Mouse (Mus musculus): ENCODE measurements around the gene F12. TPM values are rescaled to one million over a fixed set of nuclear protein-coding genes. Genes with fewer than 3 reads are reported as not detected.

F12 gene
- polyA plus RNA-seq, 1 experiment from 2014 or later = not detected

GRCm38 (mm10) chr13:55375877-55376276 is 50.7 kb downstream of the F12 start:
- H3K4me1 ChIP-seq (replicated peaks; ENCODE audit: control insufficient read depth, insufficient read depth, low read length) = 0 out of 2 replicates have a peak, but pooled peaks cover 2% of the 10 kb centered on the region
- no peak for ATAC-seq (ENCODE audit: low FRiP score)

GRCm38 (mm10) chr13:55374206-55374924 is 52.2 kb downstream of the F12 start:
- WGBS = 64% methylated on average over 6 of the region's 6 CpGs
- no peak overlapping the region for H3K4me3 ChIP-seq (ENCODE audit: low read depth, low read length)
- no peak overlapping the region for H3K9ac ChIP-seq (ENCODE audit: low read depth, low read length)
- ATAC-seq (ENCODE audit: low FRiP score) (no peak), DNase-seq (ENCODE audit: low spot score) (no peak)
- H3K27me3 ChIP-seq (ENCODE audit: control insufficient read depth, insufficient read depth, low read length) = peaks cover 18% of the 10 kb centered on the region
- no peak overlapping the region for H3K27ac ChIP-seq (ENCODE audit: low read depth, low read length)
- H3K4me1 ChIP-seq (replicated peaks; ENCODE audit: control insufficient read depth, insufficient read depth, low read length) = 0 out of 2 replicates have a peak, but pooled peaks cover 2% of the 10 kb centered on the region
- H3K9me3 ChIP-seq (ENCODE audit: control insufficient read depth, low read length) = no peaks in the 10 kb centered on the region
- no peak overlapping the region for H3K4me2 ChIP-seq (replicated peaks; ENCODE audit: low read depth, low read length)
- no peaks in the 10 kb centered on the region for H3K36me3 ChIP-seq (ENCODE audit: control insufficient read depth, insufficient read depth, low read length)

More at GRCm38 (mm10) chr13:55375877-55376276, 50.7 kb downstream of the F12 start:
- Histone ChIP-seq H3K27ac (ENCODE audit: low read depth, low read length) (no peak overlapping the region), H3K4me2 (replicated peaks; ENCODE audit: low read depth, low read length) (no peak overlapping the region), H3K36me3 (ENCODE audit: control insufficient read depth, insufficient read depth, low read length) (no peaks in the 10 kb centered on the region), H3K9ac (ENCODE audit: low read depth, low read length) (no peak overlapping the region), H3K4me3 (ENCODE audit: low read depth, low read length) (no peak overlapping the region), H3K9me3 (ENCODE audit: control insufficient read depth, low read length) (no peaks in the 10 kb centered on the region), H3K27me3 (ENCODE audit: control insufficient read depth, insufficient read depth, low read length) (peaks cover 31% of the 10 kb centered on the region)
- 84% methylated on average over 2 of the region's 2 CpGs for WGBS
- DNase-seq (ENCODE audit: low spot score) = no peak

- no peaks in the 10 kb centered on the region for H3K36me3 ChIP-seq (ENCODE audit: control insufficient read depth, insufficient read depth, low read length)
- H3K4me1 ChIP-seq (replicated peaks; ENCODE audit: control insufficient read depth, insufficient read depth, low read length) = no peaks in the 10 kb centered on the region
- no peak overlapping the region for H3K4me2 ChIP-seq (replicated peaks; ENCODE audit: low read depth, low read length)
- no peak overlapping the region for H3K27ac ChIP-seq (ENCODE audit: low read depth, low read length)
- no peak overlapping the region for H3K4me3 ChIP-seq (ENCODE audit: low read depth, low read length)
- H3K27me3 ChIP-seq (ENCODE audit: control insufficient read depth, insufficient read depth, low read length) = peaks cover 3% of the 10 kb centered on the region
- DNase-seq (ENCODE audit: low spot score) (no peak), ATAC-seq (ENCODE audit: low FRiP score) (no peak)
- H3K9me3 ChIP-seq (ENCODE audit: control insufficient read depth, low read length) = no peaks in the 10 kb centered on the region
- WGBS = 57% methylated on average over 5 of the region's 5 CpGs
- no peak overlapping the region for H3K9ac ChIP-seq (ENCODE audit: low read depth, low read length)
Observed at GRCm38 (mm10) chr13:55371740-55372139, 54.9 kb downstream of the F12 start.

- WGBS = 71% methylated on average over 8 of the region's 8 CpGs
Observed at GRCm38 (mm10) chr13:55371007-55371681, 55.4 kb downstream of the F12 start.

GRCm38 (mm10) chr13:55370234-55370633 is 56.4 kb downstream of the F12 start:
- DNase-seq (ENCODE audit: low spot score) (no peak), ATAC-seq (ENCODE audit: low FRiP score) (no peak)
- Histone ChIP-seq H3K4me2 (replicated peaks; ENCODE audit: low read depth, low read length) (no peak overlapping the region), H3K4me1 (replicated peaks; ENCODE audit: control insufficient read depth, insufficient read depth, low read length) (no peaks in the 10 kb centered on the region), H3K36me3 (ENCODE audit: control insufficient read depth, insufficient read depth, low read length) (no peaks in the 10 kb centered on the region), H3K4me3 (ENCODE audit: low read depth, low read length) (no peak overlapping the region), H3K27ac (ENCODE audit: low read depth, low read length) (no peak overlapping the region), H3K9ac (ENCODE audit: low read depth, low read length) (no peak overlapping the region), H3K9me3 (ENCODE audit: control insufficient read depth, low read length) (no peaks in the 10 kb centered on the region), H3K27me3 (ENCODE audit: control insufficient read depth, insufficient read depth, low read length) (peaks cover 3% of the 10 kb centered on the region; the same call in 1 of the 2 replicates)
- WGBS = 77% methylated on average over 3 of the region's 3 CpGs

More at GRCm38 (mm10) chr13:55371007-55371681, 55.4 kb downstream of the F12 start:
- Histone ChIP-seq H3K9me3 (ENCODE audit: control insufficient read depth, low read length) (no peaks in the 10 kb centered on the region), H3K4me1 (replicated peaks; ENCODE audit: control insufficient read depth, insufficient read depth, low read length) (no peaks in the 10 kb centered on the region), H3K4me2 (replicated peaks; ENCODE audit: low read depth, low read length) (no peak overlapping the region), H3K4me3 (ENCODE audit: low read depth, low read length) (no peak overlapping the region), H3K27me3 (ENCODE audit: control insufficient read depth, insufficient read depth, low read length) (peaks cover 3% of the 10 kb centered on the region; the same call in 1 of the 2 replicates), H3K36me3 (ENCODE audit: control insufficient read depth, insufficient read depth, low read length) (no peaks in the 10 kb centered on the region), H3K9ac (ENCODE audit: low read depth, low read length) (no peak overlapping the region), H3K27ac (ENCODE audit: low read depth, low read length) (no peak overlapping the region)
- ATAC-seq (ENCODE audit: low FRiP score) (no peak), DNase-seq (ENCODE audit: low spot score) (no peak)

- ATAC-seq (ENCODE audit: low FRiP score) = no peak
- no peak within 1 kb of the TSS for H3K9ac ChIP-seq (ENCODE audit: low read depth, low read length)
- WGBS = 66% methylated on average over 13 of the region's 13 CpGs
- no peak within 1 kb of the TSS for H3K4me3 ChIP-seq (ENCODE audit: low read depth, low read length)
- no peak within 1 kb of the TSS for H3K4me2 ChIP-seq (replicated peaks; ENCODE audit: low read depth, low read length)
- peaks cover 3% of the 10 kb centered on the region; the same call in 1 of the 2 replicates for H3K27me3 ChIP-seq (ENCODE audit: control insufficient read depth, insufficient read depth, low read length)
- no peaks in the 10 kb centered on the region for H3K36me3 ChIP-seq (ENCODE audit: control insufficient read depth, insufficient read depth, low read length)
- no peaks in the 10 kb centered on the region for H3K9me3 ChIP-seq (ENCODE audit: control insufficient read depth, low read length)
- no peak for DNase-seq (ENCODE audit: low spot score)
- H3K4me1 ChIP-seq (replicated peaks; ENCODE audit: control insufficient read depth, insufficient read depth, low read length) = no peaks in the 10 kb centered on the region
- no peak within 1 kb of the TSS for H3K27ac ChIP-seq (ENCODE audit: low read depth, low read length)
Observed at GRCm38 (mm10) chr13:55369531-55370114, 57.0 kb downstream of the F12 start, which contains the start of gene Rgs14. TSS of gene Rgs14 (plus strand) at chr13:55369732.

GRCm38 (mm10) chr13:55368401-55368800 is 58.2 kb downstream of the F12 start:
- H3K36me3 ChIP-seq (ENCODE audit: control insufficient read depth, insufficient read depth, low read length) = no peaks in the 10 kb centered on the region
- no peaks in the 10 kb centered on the region for H3K27me3 ChIP-seq (ENCODE audit: control insufficient read depth, insufficient read depth, low read length)
- ATAC-seq (ENCODE audit: low FRiP score) (no peak), DNase-seq (ENCODE audit: low spot score) (no peak)
- no peak overlapping the region for H3K27ac ChIP-seq (ENCODE audit: low read depth, low read length)
- no peak overlapping the region for H3K9ac ChIP-seq (ENCODE audit: low read depth, low read length)
- no peak overlapping the region for H3K4me3 ChIP-seq (ENCODE audit: low read depth, low read length)
- no peak overlapping the region for H3K4me2 ChIP-seq (replicated peaks; ENCODE audit: low read depth, low read length)
- H3K4me1 ChIP-seq (replicated peaks; ENCODE audit: control insufficient read depth, insufficient read depth, low read length) = no peaks in the 10 kb centered on the region
- no peaks in the 10 kb centered on the region for H3K9me3 ChIP-seq (ENCODE audit: control insufficient read depth, low read length)
- 81% methylated on average over 7 of the region's 7 CpGs for WGBS

All from hindbrain, embryonic 11.5 days (tissue).